Mouse (Mus musculus) forebrain, embryonic 15.5 days (tissue): ENCODE measurements around the gene Cd276. TPM values are rescaled to one million over a fixed set of nuclear protein-coding genes. Genes with fewer than 3 reads are reported as not detected.

Experiments used
- ATAC-seq: fragments of 200-750 bp; cut with Nextera tagmentation; replicated peaks from 2 replicates; pipeline ENCODE4 v1.8.0; 2017; ENCODE audit warnings: mild to moderate bottlenecking, moderate TSS enrichment, moderate library complexity
- H3K27ac ChIP-seq: fragments of 300-500 bp; sonication (generic); replicated peaks from 2 replicates; pipeline ENCODE4 v1.5.1; 2015; ENCODE audit warnings: mild to moderate bottlenecking, inconsistent platforms
- H3K27me3 ChIP-seq: fragments of 300-500 bp; sonication (generic); 2 replicates; pipeline ENCODE4 v1.6.1; 2015; ENCODE audit warnings: inconsistent platforms
- H3K36me3 ChIP-seq: fragments of 300-500 bp; sonication (generic); 2 replicates; pipeline ENCODE4 v1.6.1; 2015; ENCODE audit warnings: mild to moderate bottlenecking, inconsistent platforms
- H3K4me1 ChIP-seq: fragments of 300-500 bp; sonication (generic); 2 replicates; pipeline ENCODE4 v1.6.1; 2015; ENCODE audit warnings: inconsistent platforms
- H3K4me2 ChIP-seq: fragments of 300-500 bp; sonication (generic); replicated peaks from 2 replicates; pipeline ENCODE4 v1.6.1; 2015; ENCODE audit warnings: mild to moderate bottlenecking, inconsistent platforms
- H3K4me3 ChIP-seq: fragments of 300-500 bp; sonication (generic); 2 replicates; pipeline ENCODE4 v1.5.1; 2015; ENCODE audit warnings: mild to moderate bottlenecking, inconsistent platforms
- H3K9ac ChIP-seq: fragments of 300-500 bp; sonication (generic); replicated peaks from 2 replicates; pipeline ENCODE4 v1.6.1; 2015; ENCODE audit warnings: mild to moderate bottlenecking, inconsistent platforms
- H3K9me3 ChIP-seq: fragments of 300-500 bp; sonication (generic); 2 replicates; pipeline ENCODE4 v1.6.1; 2016; ENCODE audit warnings: inconsistent platforms
- WGBS: fragments of 180-500 bp; shearing (Covaris S2); methylation state at CpG from one replicate; pipeline ENCODE4 v1.1.7; 2015; ENCODE audit warnings: mixed read lengths; 5-methylcytosine and 5-hydroxymethylcytosine counted together
- polyA plus RNA-seq: library from polyadenylated mRNA; unstranded; fragments of >200 nt; fragmentation: Nextera tagmentation; extraction: Ambion mirVana; gene quantifications from 2 replicates; pipeline ENCODE4 v1.2.1, GENCODE M21; 2015

The Cd276 gene
- polyA plus RNA-seq, 1 experiment from 2014 or later: 30.9 TPM

GRCm38 (mm10) chr9:58496470-58497182 is 58.6 kb downstream of the Cd276 start:
- peaks cover 4% of the 10 kb centered on the region for H3K36me3 ChIP-seq
- H3K4me1 ChIP-seq: peaks cover 20% of the 10 kb centered on the region
- no peak overlapping the region for H3K9ac ChIP-seq
- WGBS: 25% methylated on average over 4 of the region's 4 CpGs
- H3K27ac ChIP-seq: no peak overlapping the region
- no peak overlapping the region for H3K4me2 ChIP-seq
- H3K9me3 ChIP-seq: no peaks in the 10 kb centered on the region
- no peak overlapping the region for H3K4me3 ChIP-seq
- H3K27me3 ChIP-seq: no peaks in the 10 kb centered on the region
- ATAC-seq: no peak

- H3K27ac ChIP-seq: no peak overlapping the region
- peaks cover 4% of the 10 kb centered on the region for H3K36me3 ChIP-seq
- ATAC-seq: no peak
- H3K4me1 ChIP-seq: peaks cover 31% of the 10 kb centered on the region
- 69% methylated on average over 2 of the region's 2 CpGs for WGBS
- no peak overlapping the region for H3K9ac ChIP-seq
- H3K9me3 ChIP-seq: no peaks in the 10 kb centered on the region
- H3K4me2 ChIP-seq: no peak overlapping the region
- H3K4me3 ChIP-seq: no peak overlapping the region
- H3K27me3 ChIP-seq: no peaks in the 10 kb centered on the region
Observed at GRCm38 (mm10) chr9:58495035-58495434, 60.2 kb downstream of the Cd276 start.

GRCm38 (mm10) chr9:58490391-58490790 is 64.8 kb downstream of the Cd276 start:
- WGBS: 64% methylated on average over 2 of the region's 2 CpGs

GRCm38 (mm10) chr9:58489865-58490165 is 65.4 kb downstream of the Cd276 start:
- 9% methylated on average over 7 of the region's 7 CpGs for WGBS
- Histone ChIP-seq H3K36me3 (no peaks in the 10 kb centered on the region), H3K9me3 (no peaks in the 10 kb centered on the region), H3K9ac (peak overlapping the region; percentile 81), H3K4me1 (peaks cover 37% of the 10 kb centered on the region), H3K4me3 (peak overlapping the region; percentile 72), H3K27ac (peak overlapping the region; percentile 92; the same call in 1 of the 2 replicates), H3K27me3 (no peaks in the 10 kb centered on the region), H3K4me2 (peak overlapping the region; percentile 96)
- ATAC-seq: peak; percentile 12; the same call in 1 of the 2 replicates

More at GRCm38 (mm10) chr9:58490391-58490790, 64.8 kb downstream of the Cd276 start:
- Histone ChIP-seq H3K9me3 (no peaks in the 10 kb centered on the region), H3K9ac (peak overlapping the region; percentile 81; the same call in 1 of the 2 replicates), H3K27me3 (no peaks in the 10 kb centered on the region), H3K36me3 (no peaks in the 10 kb centered on the region), H3K4me3 (peak overlapping the region; percentile 72), H3K4me2 (peak overlapping the region; percentile 96), H3K27ac (no peak overlapping the region), H3K4me1 (peaks cover 37% of the 10 kb centered on the region)
- ATAC-seq: no peak

- peak overlapping the region; percentile 96 for H3K4me2 ChIP-seq
- peak overlapping the region; percentile 72 for H3K4me3 ChIP-seq
- H3K27me3 ChIP-seq: no peaks in the 10 kb centered on the region
- peak overlapping the region; percentile 92 for H3K27ac ChIP-seq
- peak; percentile 54 for ATAC-seq
- no peaks in the 10 kb centered on the region for H3K36me3 ChIP-seq
- H3K9me3 ChIP-seq: no peaks in the 10 kb centered on the region
- peaks cover 37% of the 10 kb centered on the region for H3K4me1 ChIP-seq
- peak overlapping the region; percentile 81 for H3K9ac ChIP-seq
- WGBS: 6% methylated on average over 13 of the region's 13 CpGs
Observed at GRCm38 (mm10) chr9:58489133-58489864, 65.9 kb downstream of the Cd276 start.

GRCm38 (mm10) chr9:58487851-58488801 is 67.1 kb downstream of the Cd276 start, which contains the start of gene Insyn1:
TSS of gene Insyn1 (plus strand) at chr9:58488603.
- Histone ChIP-seq H3K4me3 (peak within 1 kb of the TSS; percentile 72), H3K27me3 (no peaks in the 10 kb centered on the region), H3K27ac (peak within 1 kb of the TSS; percentile 92), H3K9me3 (no peaks in the 10 kb centered on the region), H3K9ac (peak within 1 kb of the TSS; percentile 81), H3K36me3 (no peaks in the 10 kb centered on the region), H3K4me2 (peak within 1 kb of the TSS; percentile 96), H3K4me1 (peaks cover 37% of the 10 kb centered on the region)
- ATAC-seq: peak; percentile 79
- WGBS: under 1% methylated on average over 93 of the region's 104 CpGs

GRCm38 (mm10) chr9:58487076-58487475 is 68.2 kb downstream of the Cd276 start:
- Histone ChIP-seq H3K4me2 (no peak overlapping the region), H3K9ac (no peak overlapping the region), H3K9me3 (no peaks in the 10 kb centered on the region), H3K27me3 (no peaks in the 10 kb centered on the region), H3K36me3 (no peaks in the 10 kb centered on the region), H3K27ac (no peak overlapping the region), H3K4me3 (no peak overlapping the region), H3K4me1 (peaks cover 30% of the 10 kb centered on the region)
- 31% methylated on average over 3 of the region's 3 CpGs for WGBS
- ATAC-seq: no peak

Other genes starting within 250 kb of the Cd276 start
- gene Loxl1, start 242.3 kb downstream of the Cd276 start, polyA plus RNA-seq: 13.9 and 14.3 TPM in 2 replicates
- not detected in 2 replicates for gene Tbc1d21, start 185.0 kb downstream of the Cd276 start, polyA plus RNA-seq
- 6.7 and 7.7 TPM in 2 replicates for gene Insyn1, start 66.8 kb downstream of the Cd276 start, polyA plus RNA-seq
- 127 and 145 TPM in 2 replicates for gene Nptn, start 26.8 kb upstream of the Cd276 start, polyA plus RNA-seq
- gene Rec114, start 188.5 kb upstream of the Cd276 start, polyA plus RNA-seq: 1.5 and 1.6 TPM in 2 replicates